Comparison of ENCODE assay signal across 1 mouse cellular context in the genomic region with DNA sequence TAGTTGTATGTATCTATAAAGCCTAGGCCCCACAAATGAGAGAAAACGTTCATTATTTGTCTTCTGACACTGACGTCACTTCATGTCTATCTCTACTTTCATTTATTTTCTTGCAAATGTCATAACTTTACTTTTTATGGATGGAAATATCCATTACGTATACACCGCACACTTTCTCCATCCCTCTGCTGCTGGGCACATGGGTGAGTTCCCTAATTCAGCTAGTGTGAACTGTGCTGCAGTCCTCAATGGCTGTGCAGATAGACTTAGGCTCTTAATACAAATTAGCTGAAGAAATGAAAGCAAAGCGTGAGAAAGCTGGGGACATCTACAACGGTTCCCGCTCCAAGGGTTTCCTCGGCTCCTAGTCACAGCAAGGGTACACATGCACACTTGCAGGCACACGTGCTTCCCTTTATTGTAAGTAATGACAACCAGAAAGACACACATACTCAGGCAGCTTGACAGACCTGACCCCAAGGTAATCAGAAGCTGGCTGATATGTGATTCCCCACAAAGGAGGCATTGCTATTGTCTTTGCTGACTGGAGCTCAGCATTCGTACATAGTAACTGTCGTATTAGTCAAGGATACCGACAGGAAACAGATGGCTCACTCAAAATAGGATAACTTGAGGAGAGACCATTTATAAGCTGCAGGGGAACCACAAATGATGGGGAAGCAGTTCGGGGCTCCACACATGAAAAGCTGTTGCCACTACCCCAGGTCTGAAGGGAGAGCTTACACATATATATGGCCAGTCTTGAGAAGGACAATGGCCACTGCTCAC.
TF ChIP-seq lines count a peak whose summit lies in the region.

No protein-coding gene starts in this region.

TF ChIP-seq in MEL, 35 proteins besides CTCF, POLR2A, EP300 and RAD21:
- peak; percentile 15; the same call in 1 of the 2 replicates for TF ChIP-seq USF1 (IDR thresholded peaks at IDR 0.05; ENCODE audit: low read depth, low read length)
- TF ChIP-seq SMC3 (IDR thresholded peaks at IDR 0.05; ENCODE audit: low read depth, low read length) = no peak
- peak; percentile 31; the same call in 1 of the 2 replicates for TF ChIP-seq BHLHE40 (IDR thresholded peaks at IDR 0.05; ENCODE audit: borderline replicate concordance, low read depth, low read length)
- peak; percentile 74 for TF ChIP-seq MAX (IDR thresholded peaks at IDR 0.05; ENCODE audit: low read length)
- peak; percentile 40 for TF ChIP-seq SIN3A (IDR thresholded peaks at IDR 0.05; ENCODE audit: low read length)
- TF ChIP-seq GABPA (IDR thresholded peaks at IDR 0.05; ENCODE audit: low read depth, low read length) = no peak
- peak; percentile 81 for TF ChIP-seq ETS1 (IDR thresholded peaks at IDR 0.05; ENCODE audit: low read depth, low read length)
- TF ChIP-seq TCF12 (IDR thresholded peaks at IDR 0.05; ENCODE audit: low read depth, low read length) = peak; percentile 56; the same call in 1 of the 2 replicates
- TF ChIP-seq ZC3H11A (IDR thresholded peaks at IDR 0.05; ENCODE audit: low read depth, low read length) = no peak
- 0 out of 2 replicates have a peak, but pooled peaks have one; percentile 11 for TF ChIP-seq GATA1 (IDR thresholded peaks at IDR 0.05; ENCODE audit: low read depth, low read length)
- TF ChIP-seq MXI1 (IDR thresholded peaks at IDR 0.05; ENCODE audit: low read depth, low read length) = peak; percentile 84
- peak; percentile 55; the same call in 1 of the 2 replicates for TF ChIP-seq MYC (IDR thresholded peaks at IDR 0.05; ENCODE audit: low read depth, low read length)
- peak; percentile 34; the same call in 1 of the 2 replicates for TF ChIP-seq RCOR1 (IDR thresholded peaks at IDR 0.05; ENCODE audit: low read depth, low read length)
- TF ChIP-seq MYB (IDR thresholded peaks at IDR 0.05; ENCODE audit: low read depth, low read length) = peak; percentile 9; the same call in 1 of the 2 replicates
- TF ChIP-seq TAL1 (IDR thresholded peaks at IDR 0.05; ENCODE audit: low read length) = peak; percentile 75
